Mouse (Mus musculus) olfactory bulb, adult 2 months (tissue): Measurements from ENCODE around the gene Gm28308.

Experiments used
- CTCF ChIP-seq: fragments of 200-500 bp; IDR thresholded peaks from 2 replicates; pipeline ENCODE4 v1.5.1; 2012; ENCODE audit warnings: low read depth, mild to moderate bottlenecking, low read length, moderate library complexity; ENCODE audit not compliant: insufficient read depth
- POLR2A ChIP-seq: fragments of 200-500 bp; IDR thresholded peaks from 2 replicates; pipeline ENCODE4 v1.6.1; 2012; ENCODE audit warnings: mild to moderate bottlenecking, low read depth, low read length, moderate library complexity; ENCODE audit not compliant: insufficient read depth

DNA sequence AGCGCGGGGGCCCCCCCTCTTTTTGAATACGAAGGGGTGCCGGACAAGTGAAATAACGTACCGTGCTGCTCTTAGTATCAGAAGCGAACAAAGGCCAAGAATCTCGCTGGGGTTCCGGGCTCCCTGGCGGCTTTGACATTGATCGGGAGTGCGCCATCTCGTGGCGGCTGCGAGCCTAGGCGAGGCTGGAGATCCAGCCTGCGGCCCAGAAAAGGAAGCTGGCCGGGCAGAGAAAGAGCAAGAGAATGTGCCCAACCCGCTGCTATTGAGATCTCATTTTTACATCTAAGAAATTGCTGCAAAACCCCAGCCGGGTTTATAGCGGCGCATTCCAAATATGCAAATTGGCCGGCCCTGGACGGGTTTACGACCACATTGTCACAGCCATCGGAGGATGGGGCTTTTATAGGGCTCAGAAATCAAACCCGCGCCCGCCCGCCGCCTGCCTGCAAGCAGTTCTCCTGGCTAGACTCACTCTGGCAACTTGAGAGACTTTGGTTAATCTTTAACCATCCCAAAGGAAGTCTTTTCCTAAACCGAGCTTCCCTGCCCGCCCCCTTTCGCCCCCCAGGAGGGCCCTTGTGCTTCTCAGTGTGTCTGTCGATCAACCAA is 27.4 kb upstream of the Gm28308 start, which contains the start of gene Hoxa10:
- TF ChIP-seq CTCF = peak; percentile 31; the same call in 1 of the 2 replicates
- no peak for TF ChIP-seq POLR2A
